Mouse (Mus musculus) c-Kit-positive CD71-positive TER-119-positive erythroid progenitor cells, embryonic 14.5 days (primary cell): Measurements from ENCODE around the gene Gcnt7.

Source experiments
- DNase-seq: peaks from one replicate; pipeline ENCODE4 v3.0.0-alpha.2; 2013; ENCODE audit warnings: low spot score

The Gcnt7 gene

GRCm38 (mm10) chr2:172404239-172404638 lies 54.2 kb downstream of the Gcnt7 start:
- no peak for DNase-seq

- DNase-seq: peak; percentile 13
These were observed 57.1 kb downstream of the Gcnt7 start for GRCm38 (mm10) chr2:172401116-172401825.
